Mouse (Mus musculus) heart, adult 2 months (tissue): ENCODE measurements at regions not wholly inside any gene's neighbourhood (a gene's known extent, or its start where the extent isn't known, plus 50 kb on each side); places are given as distances from the start of the nearest gene placed in this dataset.

Experiments
- DNase-seq, 2 experiments: peaks; one replicate each; pipeline ENCODE4 v3.0.0; 2021
- H3K27ac ChIP-seq: fragments of 200-600 bp; 2 replicates; pipeline ENCODE4 v1.8.1; 2022
- H3K27me3 ChIP-seq: fragments of 200-500 bp; 2 replicates; pipeline ENCODE4 v1.6.1; 2012; ENCODE audit warnings: mild to moderate bottlenecking, low read length, inconsistent platforms, mixed read lengths; ENCODE audit not compliant: control insufficient read depth, insufficient read depth
- H3K36me3 ChIP-seq: fragments of 200-500 bp; 2 replicates; pipeline ENCODE4 v1.6.1; 2012; ENCODE audit warnings: low read length, inconsistent platforms; ENCODE audit not compliant: control insufficient read depth, insufficient read depth
- H3K4me1 ChIP-seq: fragments of 200-500 bp; 2 replicates; pipeline ENCODE4 v1.6.1; 2011; ENCODE audit warnings: low read length; ENCODE audit not compliant: control insufficient read depth, insufficient read depth
- H3K4me3 ChIP-seq: fragments of 200-600 bp; 2 replicates; pipeline ENCODE4 v1.8.1; 2022
- H3K79me2 ChIP-seq: fragments of 200-500 bp; replicated peaks from 2 replicates; pipeline ENCODE4 v1.6.1; 2012; ENCODE audit warnings: mild to moderate bottlenecking, inconsistent platforms, low read length, moderate library complexity, mixed read lengths; ENCODE audit not compliant: control insufficient read depth, insufficient read depth
- H3K9ac ChIP-seq: fragments of 200-500 bp; 2 replicates; pipeline ENCODE4 v1.6.1; 2012; ENCODE audit warnings: low read depth, mild to moderate bottlenecking, control low read depth, inconsistent platforms, low read length, mixed read lengths
- CTCF ChIP-seq: fragments of 200-600 bp; IDR thresholded peaks from 2 replicates; pipeline ENCODE4 v1.8.1; 2022; ENCODE audit warnings: antibody characterized with exemption, mild to moderate bottlenecking, moderate library complexity
- EP300 ChIP-seq: fragments of 200-500 bp; IDR thresholded peaks from 2 replicates; pipeline ENCODE4 v1.6.1; 2011; ENCODE audit warnings: low read depth, low read length, control low read depth; ENCODE audit not compliant: insufficient read depth
- POLR2A ChIP-seq: fragments of 200-500 bp; IDR thresholded peaks from 2 replicates; pipeline ENCODE4 v1.6.1; 2011; ENCODE audit warnings: mild to moderate bottlenecking, low read depth, low read length, control low read depth; ENCODE audit not compliant: insufficient read depth
- WGBS: fragments of 180-500 bp; shearing (Covaris S2); methylation state at CpG from one replicate; pipeline ENCODE4 v1.1.7; 2018; 5-methylcytosine and 5-hydroxymethylcytosine counted together
- intact Hi-C: fragments of 180-260 bp; cut with DNase I; formaldehyde crosslinking; loops from one replicate; pipeline ENCODE4 v1.15.1; 2025

DNA sequence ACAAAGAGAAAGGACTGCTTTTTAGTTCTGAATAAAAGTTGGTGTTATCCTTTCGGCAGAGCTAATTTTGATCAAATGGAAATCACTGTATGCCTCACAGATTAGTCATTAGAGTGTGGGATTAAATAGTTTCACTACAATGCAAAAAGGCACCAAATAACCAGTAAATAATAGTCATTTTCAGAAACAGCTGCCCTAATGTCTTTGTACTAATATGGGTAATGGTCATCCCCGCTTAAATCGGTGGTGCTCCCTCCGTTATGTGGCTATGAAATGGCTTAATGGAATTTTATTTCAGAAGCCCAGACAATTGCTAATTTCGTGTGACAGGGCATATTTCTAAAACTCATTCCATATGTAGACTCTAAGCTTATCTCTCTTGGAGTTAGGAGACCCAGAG is 437.5 kb upstream of the Tenm3 start:
- TF ChIP-seq EP300 (no peak), CTCF (no peak), POLR2A (no peak)
- no peaks in the 10 kb centered on the region for H3K36me3 ChIP-seq
- no peaks in the 10 kb centered on the region for H3K79me2 ChIP-seq
- no peak overlapping the region for H3K27ac ChIP-seq
- H3K9ac ChIP-seq: no peak overlapping the region
- 72% methylated on average over 5 of the region's 5 CpGs for WGBS
- no peak overlapping the region for H3K4me3 ChIP-seq
- intact Hi-C loops: no loop called here
- DNase-seq: no peak
- no peaks in the 10 kb centered on the region for H3K4me1 ChIP-seq
- no peaks in the 10 kb centered on the region for H3K27me3 ChIP-seq

GRCm38 (mm10) chr8:49274031-49274430 is 430.3 kb upstream of the Tenm3 start:
- 86% methylated on average over 4 of the region's 4 CpGs for WGBS
- intact Hi-C loops: no loop called here
- DNase-seq: no peak
- H3K4me3 ChIP-seq: no peak overlapping the region
- no peaks in the 10 kb centered on the region for H3K4me1 ChIP-seq
- no peaks in the 10 kb centered on the region for H3K36me3 ChIP-seq
- TF ChIP-seq CTCF: no peak
- no peak for TF ChIP-seq EP300
- TF ChIP-seq POLR2A: no peak
- H3K27ac ChIP-seq: no peak overlapping the region
- H3K27me3 ChIP-seq: no peaks in the 10 kb centered on the region
- H3K9ac ChIP-seq: no peak overlapping the region
- H3K79me2 ChIP-seq: no peaks in the 10 kb centered on the region

- intact Hi-C loops: no loop called here
- 95% methylated on average over 1 of the region's 1 CpGs for WGBS
- no peak for TF ChIP-seq EP300
- TF ChIP-seq POLR2A: no peak
- TF ChIP-seq CTCF: no peak
- DNase-seq: no peak
- H3K27ac ChIP-seq: no peak overlapping the region
- H3K4me3 ChIP-seq: no peak overlapping the region
- no peaks in the 10 kb centered on the region for H3K27me3 ChIP-seq
- H3K36me3 ChIP-seq: no peaks in the 10 kb centered on the region
- H3K79me2 ChIP-seq: no peaks in the 10 kb centered on the region
- H3K9ac ChIP-seq: no peak overlapping the region
- no peaks in the 10 kb centered on the region for H3K4me1 ChIP-seq
Observed at GRCm38 (mm10) chr8:49273109-49273508, 429.4 kb upstream of the Tenm3 start.

DNA sequence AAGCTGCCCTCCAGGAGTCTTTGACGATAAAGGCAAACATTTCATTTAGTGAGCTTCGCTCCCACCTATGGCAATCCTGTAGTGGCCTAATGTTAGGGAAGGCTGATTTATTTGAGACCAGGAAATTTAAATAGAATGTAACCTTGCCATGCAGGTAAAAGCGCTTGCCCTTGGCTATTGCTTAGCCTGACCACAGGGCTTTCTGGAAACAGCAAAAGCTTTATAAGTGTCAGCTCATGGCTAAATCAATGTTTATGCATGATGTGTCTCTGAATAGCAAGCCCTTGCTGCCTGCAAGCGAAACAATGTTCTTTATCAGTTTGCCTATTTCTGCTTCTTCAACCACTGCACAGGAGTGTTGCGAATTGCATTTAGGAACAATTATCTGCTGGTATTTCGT is 419.7 kb upstream of the Tenm3 start:
- intact Hi-C loops: no loop called here
- no peaks in the 10 kb centered on the region for H3K4me1 ChIP-seq
- H3K27ac ChIP-seq: no peak overlapping the region
- H3K36me3 ChIP-seq: no peaks in the 10 kb centered on the region
- WGBS: 72% methylated on average over 6 of the region's 6 CpGs
- no peak overlapping the region for H3K9ac ChIP-seq
- H3K79me2 ChIP-seq: no peaks in the 10 kb centered on the region
- no peak for DNase-seq
- TF ChIP-seq POLR2A (no peak), EP300 (no peak), CTCF (no peak)
- H3K27me3 ChIP-seq: no peaks in the 10 kb centered on the region
- no peak overlapping the region for H3K4me3 ChIP-seq

DNA sequence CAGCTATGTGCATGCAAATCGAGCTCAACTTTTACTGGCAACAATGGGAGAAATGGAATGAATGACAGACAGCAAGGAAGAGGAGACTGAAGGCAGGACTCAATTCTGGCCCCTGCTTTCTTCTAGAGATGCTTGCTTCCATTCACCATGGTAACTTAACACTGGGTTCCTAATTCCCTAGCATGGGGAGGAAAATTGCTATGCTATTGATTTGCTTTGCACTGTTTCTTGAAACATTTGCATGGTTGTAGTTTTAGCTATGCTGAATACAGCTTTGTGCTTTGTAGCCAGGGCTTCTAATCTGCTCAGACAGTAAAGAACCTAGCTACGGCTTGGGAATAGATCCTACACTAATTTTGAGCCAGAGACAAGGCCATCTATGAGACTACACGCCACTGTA is 419.0 kb upstream of the Tenm3 start:
- WGBS: 74% methylated on average over 3 of the region's 3 CpGs
- Histone ChIP-seq H3K27ac (no peak overlapping the region), H3K27me3 (no peaks in the 10 kb centered on the region), H3K79me2 (no peaks in the 10 kb centered on the region), H3K4me1 (no peaks in the 10 kb centered on the region), H3K4me3 (no peak overlapping the region), H3K9ac (no peak overlapping the region), H3K36me3 (no peaks in the 10 kb centered on the region)
- intact Hi-C loops: no loop called here
- DNase-seq: no peak
- TF ChIP-seq CTCF (no peak), EP300 (no peak), POLR2A (no peak)

DNA sequence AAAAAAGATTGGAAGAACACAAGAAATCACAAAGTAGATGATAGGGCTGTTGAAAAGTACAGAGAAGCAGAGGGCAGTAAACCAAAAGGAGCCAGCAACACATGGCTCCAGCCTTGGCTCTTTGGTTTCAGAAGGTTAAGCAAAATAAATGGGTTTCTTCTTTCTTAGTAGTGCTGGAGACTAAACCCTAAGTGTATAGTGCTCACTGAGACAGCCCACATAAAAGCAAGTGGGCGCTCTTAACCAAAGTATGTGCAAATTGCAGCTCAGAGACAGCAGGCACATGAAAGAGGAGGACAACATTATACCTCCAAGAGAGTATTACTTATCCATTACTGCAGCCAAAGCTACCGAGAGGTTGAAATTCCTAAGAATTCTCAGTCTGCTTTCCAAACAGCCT is 412.2 kb upstream of the Tenm3 start:
- no peak overlapping the region for H3K27ac ChIP-seq
- no peak for DNase-seq
- TF ChIP-seq CTCF (no peak), EP300 (no peak), POLR2A (no peak)
- intact Hi-C loops: no loop called here
- no peaks in the 10 kb centered on the region for H3K27me3 ChIP-seq
- H3K79me2 ChIP-seq: no peaks in the 10 kb centered on the region
- 62% methylated on average over 2 of the region's 2 CpGs for WGBS
- H3K4me1 ChIP-seq: no peaks in the 10 kb centered on the region
- H3K9ac ChIP-seq: no peak overlapping the region
- no peak overlapping the region for H3K4me3 ChIP-seq
- no peaks in the 10 kb centered on the region for H3K36me3 ChIP-seq

GRCm38 (mm10) chr8:49254311-49254828 is 410.6 kb upstream of the Tenm3 start:
- intact Hi-C loops: no loop called here
- no peak overlapping the region for H3K9ac ChIP-seq
- 78% methylated on average over 3 of the region's 3 CpGs for WGBS

More at GRCm38 (mm10) chr8:49254311-49254828, 410.6 kb upstream of the Tenm3 start:
- Histone ChIP-seq H3K4me1 (no peaks in the 10 kb centered on the region), H3K27ac (no peak overlapping the region), H3K27me3 (no peaks in the 10 kb centered on the region), H3K36me3 (no peaks in the 10 kb centered on the region), H3K79me2 (no peaks in the 10 kb centered on the region), H3K4me3 (no peak overlapping the region)
- DNase-seq: no peak
- no peak for TF ChIP-seq POLR2A
- TF ChIP-seq EP300: no peak
- no peak for TF ChIP-seq CTCF
